Mouse (Mus musculus) layer of hippocampus, postnatal 36 days (tissue): ENCODE results near the gene Olfr883. TPM values are rescaled to one million over a fixed set of nuclear protein-coding genes. Genes with fewer than 3 reads are reported as not detected.

Experiments
- DNase-seq, 2 experiments: peaks; one replicate each; pipeline ENCODE4 v3.0.0; 2022
- total RNA-seq, 2 experiments: library from RNA; stranded (reverse); gene quantifications; 2 replicates each; pipeline ENCODE4 v1.2.3; 2021

The Olfr883 gene
- total RNA-seq: not detected

DNA sequence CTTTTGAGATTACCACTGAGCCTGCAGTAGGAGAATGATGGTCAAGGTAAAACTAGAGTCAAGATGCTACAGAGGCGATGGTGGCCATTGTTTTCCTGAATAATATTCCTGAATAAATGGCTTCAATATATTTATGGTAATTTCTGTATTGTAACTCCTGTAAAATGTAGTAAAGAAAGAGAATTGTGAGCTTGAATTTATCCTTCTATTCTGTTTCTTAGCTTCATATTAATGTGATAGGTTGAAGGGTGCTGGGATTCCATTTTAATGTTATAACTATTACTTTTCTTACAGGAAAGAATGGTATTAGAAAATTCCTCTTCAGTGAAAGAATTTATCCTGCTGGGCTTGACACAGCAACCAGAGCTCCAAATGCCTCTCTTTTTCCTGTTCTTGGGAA is at the start of gene Olfr883:
TSS of gene Olfr883 (plus strand) at position 301 of the 400 bp plus-strand sequence.
- DNase-seq: no peak

DNA sequence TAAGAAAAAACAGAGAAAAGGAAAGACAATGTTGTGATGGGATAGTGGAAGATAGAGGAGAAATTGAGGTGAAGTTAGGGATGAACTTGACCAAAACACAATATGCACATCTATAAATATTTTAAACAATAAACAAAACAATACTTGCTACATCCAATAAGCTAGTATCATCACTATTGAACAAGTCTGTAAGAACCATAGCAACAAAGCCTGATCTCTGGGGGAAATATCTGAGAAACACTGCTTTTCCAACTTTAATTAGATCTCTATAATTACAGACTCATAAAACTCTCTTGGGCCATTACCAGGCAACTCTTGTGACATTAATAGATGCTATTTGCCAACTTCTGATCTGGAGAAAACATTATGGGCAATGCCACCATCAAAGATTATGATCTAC is 34.1 kb upstream of the Olfr883 start, which contains the start of gene Olfr881:
TSS of gene Olfr881 (plus strand) at position 301 of the 400 bp plus-strand sequence.
- DNase-seq: no peak

GRCm38 (mm10) chr9:37998581-37999204 is 26.9 kb upstream of the Olfr883 start:
- no peak for DNase-seq

DNA sequence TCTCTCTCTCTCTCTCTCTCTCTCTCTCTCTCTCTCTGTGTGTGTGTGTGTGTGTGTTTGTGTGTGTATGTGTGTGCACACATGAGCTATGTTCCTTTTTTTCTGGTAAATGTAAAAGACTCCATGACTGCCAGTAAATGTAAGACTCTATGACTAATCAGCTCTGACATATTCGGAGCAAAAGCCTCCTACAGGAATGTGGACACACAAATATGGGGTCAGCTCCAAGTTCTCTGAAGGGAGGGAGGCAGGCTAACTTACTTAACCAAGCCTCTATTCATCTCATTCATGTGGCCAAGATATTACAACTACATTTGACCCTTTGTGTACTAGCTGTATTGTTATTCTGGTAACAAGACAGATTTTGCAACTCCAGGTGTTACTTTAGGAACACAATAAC is 25.6 kb upstream of the Olfr883 start:
- DNase-seq: no peak

DNA sequence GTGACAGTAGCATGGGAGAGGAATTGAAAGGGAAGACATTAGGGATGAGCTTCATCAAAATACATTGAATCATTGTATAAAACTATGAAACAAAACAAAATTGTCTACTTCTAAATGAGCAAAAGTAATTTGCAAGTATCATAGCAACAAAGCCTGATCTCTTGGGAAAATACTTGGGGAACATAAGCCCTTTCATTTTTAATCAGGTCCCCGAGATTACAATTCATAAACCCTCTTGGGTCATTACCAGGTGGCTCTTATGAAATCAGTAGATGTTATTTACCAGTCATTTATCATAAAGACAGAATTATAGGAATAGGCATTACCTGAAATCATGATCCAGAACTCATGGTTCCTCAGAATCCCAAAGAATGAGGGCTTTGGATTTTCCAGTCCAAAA is 20.6 kb downstream of the Olfr883 start, which contains the start of gene Olfr884:
TSS of gene Olfr884 (plus strand) at position 301 of the 400 bp plus-strand sequence.
- DNase-seq: no peak

- no peak for DNase-seq
These were observed 35.4 kb downstream of the Olfr883 start, which contains the start of gene Olfr885 for GRCm38 (mm10) chr9:38061022-38061421. TSS of gene Olfr885 (plus strand) at chr9:38061322.

Other genes with a start within 250 kb of the Olfr883 start
- gene Olfr876, start 222.8 kb upstream of the Olfr883 start, total RNA-seq: not detected
- under 1 TPM in 1 of 2 experiments, not detected in 1; 0.43 TPM for gene Olfr877, start 171.5 kb upstream of the Olfr883 start, total RNA-seq
- gene Olfr145, start 129.1 kb upstream of the Olfr883 start, total RNA-seq: not detected
- not detected for gene Olfr878, start 108.0 kb upstream of the Olfr883 start, total RNA-seq
- not detected for gene Olfr881, start 34.0 kb upstream of the Olfr883 start, total RNA-seq
- not detected for gene Olfr884, start 20.7 kb downstream of the Olfr883 start, total RNA-seq
- not detected for gene Olfr885, start 35.5 kb downstream of the Olfr883 start, total RNA-seq
- gene Olfr887, start 58.3 kb downstream of the Olfr883 start, total RNA-seq: not detected
- gene Olfr888, start 82.3 kb downstream of the Olfr883 start, total RNA-seq: not detected
- not detected for gene Olfr889, start 89.4 kb downstream of the Olfr883 start, total RNA-seq
- gene Olfr890, start 116.7 kb downstream of the Olfr883 start, total RNA-seq: not detected
- gene Olfr891, start 155.0 kb downstream of the Olfr883 start, total RNA-seq: not detected
- not detected for gene Olfr893, start 182.6 kb downstream of the Olfr883 start, total RNA-seq
- not detected for gene Olfr894, start 192.2 kb downstream of the Olfr883 start, total RNA-seq
- not detected for gene Olfr143, start 227.0 kb downstream of the Olfr883 start, total RNA-seq
- gene Olfr895, start 242.0 kb downstream of the Olfr883 start, total RNA-seq: not detected